ENCODE assay signal across 16 mouse cellular contexts in the genomic region with DNA sequence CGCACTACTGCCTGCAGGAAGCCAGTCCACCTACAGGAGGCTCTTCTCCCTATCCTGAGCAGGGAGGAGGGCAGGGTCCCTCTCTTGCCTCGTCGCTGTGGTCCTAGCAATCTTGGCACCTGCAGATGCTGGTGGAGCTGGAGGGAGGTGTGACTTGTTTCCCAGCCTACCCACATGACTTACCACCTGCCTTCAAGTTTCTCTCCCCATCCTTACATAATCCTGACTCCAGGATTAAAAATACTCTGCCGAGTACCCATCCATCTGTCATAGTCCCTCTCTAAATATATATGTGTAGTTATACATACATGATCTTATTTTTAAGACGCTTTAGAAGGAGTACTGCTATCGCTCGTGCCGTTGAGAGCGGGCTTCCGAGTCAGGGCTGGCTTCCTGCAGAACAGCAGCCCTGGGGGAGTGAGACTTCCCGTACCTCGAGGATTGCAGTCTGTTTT.
DNase-seq lines count a peak whose midpoint lies in the region; ATAC-seq and TF ChIP-seq lines count a peak whose summit lies in the region.
"Had no signal": no experiment of that assay in that cellular context is flagged by ENCODE, and none has a peak within 500 bp of the region (broad histone marks: within the 10 kb centered on the region; RNA-seq: fewer than 3 reads in every experiment).

No protein-coding gene starts in this region.

- no peak overlapping the region for H3K9ac ChIP-seq in forebrain, postnatal 0 days
- H3K9ac ChIP-seq: embryonic facial prominence, embryonic 12.5 days; limb, embryonic 15.5 days; lung, embryonic 14.5 days had no signal

- no peak overlapping the region for H3K4me3 ChIP-seq in forebrain, postnatal 0 days (ENCODE audit: low read depth, low read length)
- H3K4me3 ChIP-seq in limb, embryonic 10.5 days, result no peak overlapping the region
- H3K4me3 ChIP-seq: embryonic facial prominence, embryonic 12.5 days; gastrocnemius, adult 2 months; limb, embryonic 15.5 days; megakaryocyte, embryonic 14.5 days had no signal

- no peaks in the 10 kb centered on the region for H3K36me3 ChIP-seq in forebrain, postnatal 0 days (ENCODE audit: insufficient read depth)
- H3K36me3 ChIP-seq in limb, embryonic 10.5 days, result no peaks in the 10 kb centered on the region
- H3K36me3 ChIP-seq: embryonic facial prominence, embryonic 12.5 days; limb, embryonic 15.5 days had no signal

- no peaks in the 10 kb centered on the region for H3K9me3 ChIP-seq in forebrain, postnatal 0 days (ENCODE audit: low read length)
- H3K9me3 ChIP-seq in limb, embryonic 10.5 days (replicated peaks), result no peaks in the 10 kb centered on the region
- H3K9me3 ChIP-seq: embryonic facial prominence, embryonic 12.5 days; limb, embryonic 15.5 days; megakaryocyte, embryonic 14.5 days had no signal

- TF ChIP-seq CTCF in forebrain, postnatal 0 days (IDR thresholded peaks at IDR 0.05; ENCODE audit: low read depth), result peak; percentile 43

- no peaks in the 10 kb centered on the region for H3K27me3 ChIP-seq in forebrain, postnatal 0 days (ENCODE audit: insufficient read depth, low read length)
- peaks cover 54% of the 10 kb centered on the region for H3K27me3 ChIP-seq in limb, embryonic 10.5 days (ENCODE audit: low read depth, poor library complexity, severe bottlenecking)
- H3K27me3 ChIP-seq: embryonic facial prominence, embryonic 12.5 days had no signal

- peak; percentile 66 for ATAC-seq in forebrain, postnatal 0 days

- peak; percentile 36 to 59 for DNase-seq in layer of hippocampus, adult 18-20 months (ENCODE audit: low spot score in 2 of 2)
- no peak for DNase-seq in layer of hippocampus, adult 9-10 months (ENCODE audit: low spot score)
- peak; percentile 55 for DNase-seq in forebrain, postnatal 0 days
- peak; percentile 80 to 88 for DNase-seq in left cerebral cortex, adult 9 months (ENCODE audit: low spot score in 2 of 2)
- peak; percentile 36 for DNase-seq in right cerebral cortex, postnatal 4 days
- DNase-seq in neural tube, embryonic 10.5 days (ENCODE audit: extremely low spot score, low spot score), result no peak
- DNase-seq in cerebellum, postnatal 36 days, result no peak
- DNase-seq in limb, embryonic 10.5 days (ENCODE audit: low spot score), result no peak
- DNase-seq: cerebellum, adult 9-11 months; gastrocnemius, adult 2 months; heart, postnatal 4 days; lung, embryonic 14.5 days; thymus, postnatal 36 days had no signal

- H3K4me2 ChIP-seq in forebrain, postnatal 0 days (ENCODE audit: low read depth), result no peak overlapping the region
- H3K4me2 ChIP-seq: embryonic facial prominence, embryonic 12.5 days; limb, embryonic 15.5 days; lung, embryonic 14.5 days had no signal

- H3K27ac ChIP-seq in forebrain, postnatal 0 days (ENCODE audit: low read depth, low read length), result peak overlapping the region; percentile 71
- no peak overlapping the region for H3K27ac ChIP-seq in limb, embryonic 10.5 days
- H3K27ac ChIP-seq: embryonic facial prominence, embryonic 12.5 days; gastrocnemius, adult 2 months; limb, embryonic 15.5 days had no signal

- 60% methylated on average over 12 of the region's 12 CpGs for WGBS in forebrain, postnatal 0 days
- WGBS in limb, embryonic 10.5 days, result 63% methylated on average over 12 of the region's 12 CpGs

- H3K4me1 ChIP-seq in forebrain, postnatal 0 days (ENCODE audit: insufficient read depth), result peaks cover 5% of the 10 kb centered on the region; the same call in 1 of the 2 replicates
- 0 out of 2 replicates have a peak, but pooled peaks cover 3% of the 10 kb centered on the region for H3K4me1 ChIP-seq in limb, embryonic 10.5 days

Comparison
In these comparisons a context has a peak if more than half of its experiments do, and no peak if none do; other contexts are left out.
1. DNase-seq: peak in layer of hippocampus, adult 18-20 months (2 of 2), forebrain, postnatal 0 days (single experiment), left cerebral cortex, adult 9 months (2 of 2) and right cerebral cortex, postnatal 4 days (single experiment); none in layer of hippocampus, adult 9-10 months (single experiment), neural tube, embryonic 10.5 days (single experiment), cerebellum, postnatal 36 days (0 of 2) and limb, embryonic 10.5 days (single experiment).